Mouse (Mus musculus) ES-Bruce4 (cell line): ENCODE results near the gene Lrrk1.

Experiments used
- CTCF ChIP-seq: IDR thresholded peaks from one replicate; pipeline ENCODE4 v1.8.1; 2011; ENCODE audit warnings: low read depth, low read length
- POLR2A ChIP-seq: IDR thresholded peaks from one replicate; pipeline ENCODE4 v1.8.1; 2011; ENCODE audit warnings: low read length; ENCODE audit not compliant: insufficient read depth

- TF ChIP-seq CTCF (no peak), POLR2A (no peak)
Measured at GRCm38 (mm10) chr7:66228610-66228920, 159.6 kb downstream of the Lrrk1 start.
